Mouse (Mus musculus): ENCODE results near the gene Hspb11.

The Hspb11 gene

GRCm38 (mm10) chr4:107313690-107314478, 60.5 kb downstream of the Hspb11 start, which contains the start of gene Yipf1:
TSS of gene Yipf1 (plus strand) at chr4:107314363.
- peak; percentile 59 for DNase-seq (ENCODE audit: low spot score)

GRCm38 (mm10) chr4:107314479-107314805, 61.0 kb downstream of the Hspb11 start:
- DNase-seq (ENCODE audit: low spot score), result no peak

DNA sequence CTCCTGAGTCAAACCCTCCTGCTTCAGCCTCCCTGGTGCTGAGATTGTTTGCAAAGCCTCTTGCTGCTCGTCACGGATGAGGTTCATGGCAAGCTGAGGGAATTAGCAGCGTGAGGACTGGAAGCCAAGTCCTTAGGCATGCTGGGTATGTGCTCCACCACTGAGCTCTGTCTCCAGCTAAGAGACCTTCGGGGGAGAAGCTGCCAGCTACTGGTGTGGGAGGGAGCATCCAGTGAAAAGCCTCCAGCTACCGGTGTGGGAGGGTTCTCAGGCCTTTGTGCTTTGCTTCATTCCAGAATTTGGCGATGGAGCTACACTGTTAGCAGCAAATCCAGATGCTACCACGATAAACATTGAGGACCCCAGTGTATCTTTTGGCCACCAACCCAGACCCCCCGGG, 65.3 kb downstream of the Hspb11 start:
- no peak for DNase-seq (ENCODE audit: low spot score)

GRCm38 (mm10) chr4:107321041-107321440, 67.6 kb downstream of the Hspb11 start:
- no peak for DNase-seq (ENCODE audit: low spot score)

DNA sequence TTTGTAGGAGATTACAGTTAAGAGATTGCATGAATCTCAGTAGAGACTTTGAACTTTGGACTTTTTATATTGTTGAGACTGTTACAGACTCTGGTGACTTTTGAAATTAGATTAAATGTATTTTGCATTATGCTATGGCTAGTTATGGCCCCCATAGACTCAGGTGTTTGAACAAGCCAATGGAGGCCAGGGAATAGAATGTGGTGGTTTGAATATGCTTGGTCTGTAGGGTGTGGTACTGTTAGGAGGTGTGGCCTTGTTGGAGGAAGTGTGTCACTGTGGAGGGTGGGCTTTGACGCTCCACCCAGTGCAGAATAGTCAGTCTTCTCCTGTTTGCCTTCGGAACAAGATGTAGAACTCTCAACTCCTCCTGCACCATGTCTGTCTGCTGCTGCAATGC, 69.7 kb downstream of the Hspb11 start:
- no peak for DNase-seq (ENCODE audit: low spot score)

DNA sequence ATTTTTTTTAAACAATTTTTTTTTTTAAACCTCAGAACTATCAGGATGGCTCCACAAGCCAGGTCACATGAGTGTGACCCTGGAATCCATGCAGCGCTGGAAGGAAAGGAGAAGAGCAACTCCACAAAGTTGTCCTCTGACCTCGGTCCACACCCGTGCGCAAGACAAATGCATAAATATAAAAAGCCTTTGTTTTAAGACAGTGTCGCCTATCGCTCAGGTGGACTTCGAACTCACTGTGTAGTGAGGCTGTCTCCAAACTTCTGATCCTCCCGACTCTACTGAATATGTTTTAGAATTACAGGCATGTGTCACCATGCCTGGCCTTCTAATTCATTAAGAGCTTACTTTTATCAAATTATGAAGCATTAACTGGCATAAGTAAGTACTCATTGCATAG, 75.1 kb downstream of the Hspb11 start:
- no peak for DNase-seq (ENCODE audit: low spot score)

Measured in urinary bladder, postnatal 10 days (tissue).